Mouse (Mus musculus) embryonic facial prominence, embryonic 14.5 days (tissue): ENCODE results near the gene Vpreb3. TPM values are rescaled to one million over a fixed set of nuclear protein-coding genes. Genes with fewer than 3 reads are reported as not detected.
A peak's percentile ranks its signal among the peaks of the same experiment; 100 is the strongest.

ENCODE experiments used
- ATAC-seq: fragments of 200-750 bp; cut with Nextera tagmentation; 2 replicates; pipeline ENCODE4 v1.8.0; 2017; ENCODE audit warnings: low read depth, moderate number of reproducible peaks, moderate TSS enrichment
- DNase-seq: peaks from one replicate; pipeline ENCODE4 v3.0.0-alpha.2; 2015; ENCODE audit warnings: low spot score
- H3K27ac ChIP-seq: fragments of 300-500 bp; sonication (generic); replicated peaks from 2 replicates; pipeline ENCODE4 v1.5.1; 2014; ENCODE audit warnings: low read depth, mild to moderate bottlenecking, low read length, moderate library complexity
- H3K27me3 ChIP-seq: fragments of 300-500 bp; sonication (generic); replicated peaks from 2 replicates; pipeline ENCODE4 v1.6.1; 2014; ENCODE audit warnings: low read length; ENCODE audit not compliant: control insufficient read depth, insufficient read depth
- H3K36me3 ChIP-seq: fragments of 300-500 bp; sonication (generic); 2 replicates; pipeline ENCODE4 v1.6.1; 2014; ENCODE audit warnings: low read length, mixed read lengths; ENCODE audit not compliant: control insufficient read depth, insufficient read depth
- H3K4me1 ChIP-seq: fragments of 300-500 bp; sonication (generic); 2 replicates; pipeline ENCODE4 v1.6.1; 2014; ENCODE audit warnings: antibody characterized with exemption, low read length; ENCODE audit not compliant: control insufficient read depth, insufficient read depth
- H3K4me2 ChIP-seq: fragments of 300-500 bp; sonication (generic); 2 replicates; pipeline ENCODE4 v1.6.1; 2014; ENCODE audit warnings: low read depth, mild to moderate bottlenecking, low read length, moderate library complexity, mixed read lengths
- H3K4me3 ChIP-seq: fragments of 300-500 bp; sonication (generic); 2 replicates; pipeline ENCODE4 v1.5.1; 2014; ENCODE audit warnings: low read depth, mild to moderate bottlenecking, low read length
- H3K9ac ChIP-seq: fragments of 300-500 bp; sonication (generic); 2 replicates; pipeline ENCODE4 v1.6.1; 2014; ENCODE audit warnings: low read depth, mild to moderate bottlenecking, low read length, moderate library complexity, mixed read lengths
- H3K9me3 ChIP-seq: fragments of 300-500 bp; sonication (generic); 2 replicates; pipeline ENCODE4 v1.6.1; 2016; ENCODE audit warnings: low read length; ENCODE audit not compliant: control insufficient read depth
- WGBS: fragments of 180-500 bp; shearing (Covaris S2); extraction: QIAGEN DNeasy Blood & Tissue Kit; methylation state at CpG from one replicate; pipeline ENCODE4 v1.1.7; 2014; 5-methylcytosine and 5-hydroxymethylcytosine counted together
- polyA plus RNA-seq: library from polyadenylated mRNA; unstranded; fragments of >200 nt; fragmentation: Nextera tagmentation; extraction: Ambion mirVana; gene quantifications from 2 replicates; pipeline ENCODE4 v1.2.1, GENCODE M21; 2014

Vpreb3 gene
- polyA plus RNA-seq, 1 experiment from 2014 or later: 1.4 TPM

- peaks cover 88% of the 10 kb centered on the region for H3K36me3 ChIP-seq
- ATAC-seq (no peak), DNase-seq (no peak)
- no peaks in the 10 kb centered on the region for H3K27me3 ChIP-seq
- H3K4me3 ChIP-seq: no peak overlapping the region
- no peaks in the 10 kb centered on the region for H3K4me1 ChIP-seq
- WGBS: 87% methylated on average over 5 of the region's 5 CpGs
- peak overlapping the region; percentile 2; the same call in 1 of the 2 replicates for H3K9ac ChIP-seq
- no peak overlapping the region for H3K4me2 ChIP-seq
- H3K27ac ChIP-seq: no peak overlapping the region
- no peaks in the 10 kb centered on the region for H3K9me3 ChIP-seq
Observed at GRCm38 (mm10) chr10:75904391-75904790, 38.5 kb upstream of the Vpreb3 start.

GRCm38 (mm10) chr10:75906882-75907281 is 36.0 kb upstream of the Vpreb3 start:
- Histone ChIP-seq H3K4me2 (no peak overlapping the region), H3K36me3 (peaks cover 91% of the 10 kb centered on the region), H3K27me3 (no peaks in the 10 kb centered on the region), H3K4me1 (no peaks in the 10 kb centered on the region), H3K9ac (no peak overlapping the region), H3K4me3 (no peak overlapping the region), H3K9me3 (no peaks in the 10 kb centered on the region), H3K27ac (no peak overlapping the region)
- DNase-seq: no peak
- no peak for ATAC-seq
- WGBS: 89% methylated on average over 4 of the region's 4 CpGs

- Histone ChIP-seq H3K27me3 (no peaks in the 10 kb centered on the region), H3K36me3 (peaks cover 69% of the 10 kb centered on the region), H3K4me1 (no peaks in the 10 kb centered on the region), H3K9ac (no peak overlapping the region), H3K4me3 (no peak overlapping the region), H3K9me3 (no peaks in the 10 kb centered on the region), H3K4me2 (no peak overlapping the region), H3K27ac (no peak overlapping the region)
- WGBS: 76% methylated on average over 2 of the region's 2 CpGs
- DNase-seq (no peak), ATAC-seq (no peak)
Observed at GRCm38 (mm10) chr10:75910698-75911097, 32.2 kb upstream of the Vpreb3 start.

GRCm38 (mm10) chr10:75913013-75913589 is 29.8 kb upstream of the Vpreb3 start:
- no peaks in the 10 kb centered on the region for H3K9me3 ChIP-seq
- H3K27ac ChIP-seq: no peak overlapping the region; the same call in 1 of the 2 replicates
- no peak overlapping the region for H3K9ac ChIP-seq
- 41% methylated on average over 6 of the region's 6 CpGs for WGBS
- DNase-seq (peak; percentile 39), ATAC-seq (no peak)
- H3K4me2 ChIP-seq: no peak overlapping the region
- no peak overlapping the region for H3K4me3 ChIP-seq
- no peaks in the 10 kb centered on the region for H3K27me3 ChIP-seq
- H3K4me1 ChIP-seq: no peaks in the 10 kb centered on the region
- H3K36me3 ChIP-seq: peaks cover 55% of the 10 kb centered on the region

- ATAC-seq (no peak), DNase-seq (no peak)
- Histone ChIP-seq H3K27ac (no peak overlapping the region), H3K27me3 (no peaks in the 10 kb centered on the region), H3K9ac (no peak overlapping the region), H3K9me3 (no peaks in the 10 kb centered on the region), H3K36me3 (peaks cover 47% of the 10 kb centered on the region), H3K4me1 (peaks cover 16% of the 10 kb centered on the region), H3K4me2 (no peak overlapping the region), H3K4me3 (no peak overlapping the region)
- 68% methylated on average over 7 of the region's 7 CpGs for WGBS
Observed at GRCm38 (mm10) chr10:75915557-75915956, 27.3 kb upstream of the Vpreb3 start.

- DNase-seq (peak; percentile 63), ATAC-seq (no peak)
- no peak overlapping the region for H3K4me3 ChIP-seq
- H3K27ac ChIP-seq: no peak overlapping the region
- no peaks in the 10 kb centered on the region for H3K9me3 ChIP-seq
- H3K9ac ChIP-seq: no peak overlapping the region
- WGBS: 45% methylated on average over 8 of the region's 8 CpGs
- peaks cover 16% of the 10 kb centered on the region for H3K4me1 ChIP-seq
- H3K27me3 ChIP-seq: no peaks in the 10 kb centered on the region
- peaks cover 35% of the 10 kb centered on the region; the same call in 1 of the 2 replicates for H3K36me3 ChIP-seq
- no peak overlapping the region for H3K4me2 ChIP-seq
Observed at GRCm38 (mm10) chr10:75916840-75917239, 26.0 kb upstream of the Vpreb3 start.

- Histone ChIP-seq H3K9me3 (no peaks in the 10 kb centered on the region), H3K4me3 (no peak overlapping the region), H3K27ac (no peak overlapping the region), H3K4me2 (peak overlapping the region; percentile 2; the same call in 1 of the 2 replicates), H3K9ac (no peak overlapping the region), H3K4me1 (peaks cover 16% of the 10 kb centered on the region), H3K36me3 (peaks cover 33% of the 10 kb centered on the region; the same call in 1 of the 2 replicates), H3K27me3 (no peaks in the 10 kb centered on the region)
- DNase-seq: no peak
- WGBS: 80% methylated on average over 5 of the region's 5 CpGs
- no peak for ATAC-seq
Observed at GRCm38 (mm10) chr10:75919026-75919425, 23.8 kb upstream of the Vpreb3 start.

GRCm38 (mm10) chr10:75921026-75921725 is 21.7 kb upstream of the Vpreb3 start, which contains the start of gene Smarcb1:
Gene Smarcb1 (minus strand): TSS chr10:75921617.
- Histone ChIP-seq H3K27ac (peak within 1 kb of the TSS; percentile 96), H3K9ac (peak within 1 kb of the TSS; percentile 96), H3K9me3 (no peaks in the 10 kb centered on the region), H3K4me3 (peak within 1 kb of the TSS; percentile 98), H3K4me2 (peak within 1 kb of the TSS; percentile 64), H3K36me3 (peaks cover 36% of the 10 kb centered on the region), H3K27me3 (no peaks in the 10 kb centered on the region), H3K4me1 (peaks cover 16% of the 10 kb centered on the region)
- under 1% methylated on average over 52 of the region's 76 CpGs for WGBS
- ATAC-seq (peak; percentile 94), DNase-seq (peak; percentile 98)
